Mouse (Mus musculus) olfactory bulb, adult 2 months (tissue): ENCODE data around the gene Sppl3.

Source experiments
- CTCF ChIP-seq: fragments of 200-500 bp; IDR thresholded peaks from 2 replicates; pipeline ENCODE4 v1.5.1; 2012; ENCODE audit warnings: low read depth, mild to moderate bottlenecking, low read length, moderate library complexity; ENCODE audit not compliant: insufficient read depth
- POLR2A ChIP-seq: fragments of 200-500 bp; IDR thresholded peaks from 2 replicates; pipeline ENCODE4 v1.6.1; 2012; ENCODE audit warnings: mild to moderate bottlenecking, low read depth, low read length, moderate library complexity; ENCODE audit not compliant: insufficient read depth

GRCm38 (mm10) chr5:115100473-115100872, 89.5 kb downstream of the Sppl3 start:
- TF ChIP-seq POLR2A = no peak
- TF ChIP-seq CTCF = no peak
